Mouse (Mus musculus) ES-E14 (cell line): Measurements from ENCODE around the gene Pdzd2.

Source experiments
- CHD2 ChIP-seq: IDR thresholded peaks from 2 replicates; pipeline ENCODE4 v1.6.1; 2014; ENCODE audit warnings: mild to moderate bottlenecking, low read depth, low read length, inconsistent platforms
- HCFC1 ChIP-seq: IDR thresholded peaks from 2 replicates; pipeline ENCODE4 v1.6.1; 2012; ENCODE audit warnings: low read length, inconsistent platforms, borderline replicate concordance; ENCODE audit not compliant: insufficient read depth
- MAFK ChIP-seq: IDR thresholded peaks from 2 replicates; pipeline ENCODE4 v1.6.1; 2014; ENCODE audit warnings: mild to moderate bottlenecking, low read depth, low read length, inconsistent platforms; ENCODE audit not compliant: insufficient read depth
- ZC3H11A ChIP-seq: IDR thresholded peaks from 2 replicates; pipeline ENCODE4 v1.6.1; 2012; ENCODE audit warnings: low read depth, mild to moderate bottlenecking, inconsistent platforms, low read length, borderline replicate concordance
- ZNF384 ChIP-seq: IDR thresholded peaks from 2 replicates; pipeline ENCODE4 v1.6.1; 2012; ENCODE audit warnings: low read depth, low read length, inconsistent platforms

GRCm38 (mm10) chr15:12355261-12355660, 384.5 kb downstream of the Pdzd2 start:
- TF ChIP-seq ZNF384: no peak
- TF ChIP-seq CHD2: no peak
- TF ChIP-seq MAFK: no peak
- no peak for TF ChIP-seq HCFC1
- TF ChIP-seq ZC3H11A: no peak
